Mouse (Mus musculus): ENCODE measurements around the gene B3galnt1. TPM values are rescaled to one million over a fixed set of nuclear protein-coding genes. Genes with fewer than 3 reads are reported as not detected.

The B3galnt1 gene
- 1 to 10 TPM; 1.2 to 2.1 TPM for total RNA-seq (2021)
- long read RNA-seq, experiment 1, partial matches to known transcripts, result 0 of 3 reads
- long read RNA-seq, experiment 1, other reads (novel, unspliced or antisense), result 0 of 3 reads
- long read RNA-seq, experiment 2, partial matches to known transcripts, result 0 of 4 reads
- long read RNA-seq, experiment 2, other reads (novel, unspliced or antisense), result 0 of 4 reads

DNA sequence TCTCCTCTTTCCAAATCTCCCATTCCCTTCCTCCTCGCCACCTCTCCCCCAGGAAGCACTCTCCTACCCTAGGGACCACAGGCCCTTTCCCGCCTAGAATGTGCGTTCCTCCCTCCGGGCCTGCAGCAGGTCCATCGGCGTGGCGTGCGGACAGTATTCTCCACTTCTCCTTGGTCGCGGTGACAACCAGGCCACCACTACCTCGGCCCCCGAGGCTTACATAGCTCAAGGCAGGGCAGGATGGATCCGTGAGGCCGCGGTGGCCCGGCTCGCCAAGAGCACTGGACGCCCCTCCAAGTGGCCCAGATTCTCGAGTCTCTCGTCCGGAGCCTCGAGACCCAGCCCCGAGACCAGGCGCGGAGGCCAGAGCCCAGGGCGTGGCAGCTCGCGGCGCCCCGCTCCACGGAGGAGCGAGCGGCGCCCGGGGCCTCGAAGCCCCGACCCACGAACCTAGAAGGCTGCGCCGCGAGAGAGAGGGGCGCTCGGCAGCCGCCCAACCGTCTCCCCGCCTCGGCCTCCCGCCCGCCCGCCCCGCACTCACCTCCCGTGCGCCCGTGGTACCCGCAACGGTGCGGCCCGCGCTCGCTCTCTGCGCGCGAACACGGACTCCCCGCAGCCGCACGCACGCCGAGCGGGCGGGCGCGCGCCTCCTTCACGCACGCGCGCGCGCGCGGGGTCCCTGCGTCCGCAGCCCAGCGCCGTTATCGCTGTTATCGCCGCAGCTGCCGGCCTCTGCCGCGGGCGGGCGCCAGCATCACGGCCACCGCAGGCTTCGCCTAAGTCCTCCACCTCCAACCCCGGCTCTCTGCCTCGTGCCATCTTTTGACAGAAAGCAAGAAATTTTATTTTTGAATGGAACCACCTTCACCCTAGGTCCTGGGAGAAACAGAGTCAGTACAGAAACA lies at the start of gene B3galnt1:
TSS of gene B3galnt1 (minus strand) at position 700 of the 905 bp plus-strand sequence.
- peak; percentile 38 for DNase-seq (ENCODE audit: low spot score)

DNA sequence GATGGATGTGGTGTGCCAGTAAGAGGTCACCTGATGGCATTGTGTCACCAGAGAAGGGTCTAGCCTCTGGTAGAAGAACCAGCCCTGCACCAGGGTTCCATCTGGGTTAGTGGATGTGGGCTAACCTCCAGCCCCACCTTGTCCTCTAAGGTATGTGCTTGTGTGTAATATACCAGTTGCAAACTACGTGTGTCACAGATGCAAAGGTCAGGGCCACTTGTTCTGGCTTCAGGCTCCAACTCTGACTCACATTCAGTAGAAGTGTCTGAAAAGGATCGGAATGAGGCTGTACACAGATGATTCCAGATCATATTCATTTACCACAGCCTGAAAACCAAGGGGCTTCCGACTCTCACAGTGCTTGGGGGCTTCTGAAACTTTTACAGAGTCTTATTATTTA lies 35.8 kb upstream of the B3galnt1 start:
- DNase-seq (ENCODE audit: low spot score), result no peak

GRCm38 (mm10) chr3:69633706-69634420 lies 35.1 kb upstream of the B3galnt1 start:
- no peak for DNase-seq (ENCODE audit: low spot score)

GRCm38 (mm10) chr3:69626963-69627590 lies 28.3 kb upstream of the B3galnt1 start:
- no peak for DNase-seq (ENCODE audit: low spot score)

DNA sequence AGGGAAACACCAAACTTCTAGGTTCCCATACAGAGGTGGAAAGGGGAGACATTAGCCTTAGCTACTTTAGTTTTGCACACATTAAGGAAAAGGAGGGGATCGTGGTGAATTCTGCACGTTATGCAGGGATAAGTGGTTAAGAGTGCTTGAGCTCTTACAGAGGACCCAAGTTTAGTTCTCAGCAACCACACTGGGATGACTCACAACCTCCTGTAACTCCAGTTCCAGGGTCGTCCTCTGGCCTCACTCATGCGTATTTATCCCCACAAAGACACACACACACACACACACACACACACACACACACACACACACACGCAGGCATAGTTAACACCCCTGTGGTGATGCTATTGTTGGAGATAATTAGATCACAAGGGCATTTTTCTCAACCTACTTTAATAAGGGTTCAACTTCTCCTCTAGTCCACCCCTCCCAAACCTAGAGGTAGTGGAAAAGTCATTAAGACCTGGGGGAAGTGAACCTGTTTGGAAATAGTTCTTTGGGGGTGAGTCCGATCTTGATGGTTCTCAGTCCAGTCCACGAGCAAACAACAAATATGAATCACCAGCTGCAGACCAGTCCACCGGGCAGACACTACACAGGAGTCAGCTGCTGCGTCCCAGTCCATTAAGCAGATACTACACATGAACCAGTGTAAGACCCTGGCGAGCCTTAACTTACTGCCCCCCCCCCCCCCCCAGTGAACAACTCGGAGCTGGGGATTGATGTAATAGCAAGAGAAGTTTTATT lies 27.6 kb upstream of the B3galnt1 start:
- DNase-seq (ENCODE audit: low spot score), result no peak

- DNase-seq (ENCODE audit: low spot score), result no peak
Measured at GRCm38 (mm10) chr3:69624182-69624581, 25.4 kb upstream of the B3galnt1 start.

DNA sequence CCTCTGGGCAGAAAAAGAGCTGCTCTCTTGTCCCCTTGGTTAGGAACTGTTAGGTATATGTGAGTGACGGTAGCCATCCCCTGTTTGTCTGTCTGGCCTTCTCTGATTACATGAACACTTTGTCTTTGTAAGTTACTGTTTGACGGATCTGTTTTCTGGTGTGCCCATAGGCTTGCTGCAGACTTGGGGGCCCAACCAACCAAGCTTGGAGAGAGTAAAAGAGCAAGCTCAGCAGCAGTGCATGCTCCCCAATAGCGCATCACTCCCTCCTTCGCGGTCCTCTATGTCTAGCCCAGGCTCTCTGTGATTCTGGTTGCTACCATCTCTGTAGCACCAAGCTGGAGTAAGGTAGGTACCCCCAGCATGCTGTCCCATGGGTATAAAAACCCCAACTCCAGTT lies 9.1 kb upstream of the B3galnt1 start:
- DNase-seq (ENCODE audit: low spot score), result no peak

DNA sequence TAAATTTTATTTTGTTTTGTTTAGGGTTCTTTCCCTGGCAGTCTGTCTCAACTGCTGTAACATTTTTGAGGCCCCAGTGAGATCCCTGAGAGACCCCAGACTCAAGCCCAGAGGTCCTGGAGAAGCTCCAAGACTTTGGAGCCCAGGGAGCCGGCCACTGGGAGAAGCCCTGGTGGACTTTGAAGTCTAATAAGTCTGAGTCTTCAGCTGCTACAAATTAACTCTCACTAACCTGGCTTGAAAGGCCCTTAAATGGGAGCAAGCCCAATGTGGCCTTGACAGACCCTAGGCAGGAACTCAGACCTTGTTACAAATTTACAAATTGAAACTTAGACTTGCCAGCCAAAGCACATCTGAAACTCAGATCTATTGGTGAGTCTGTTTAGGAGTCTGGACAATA lies 8.7 kb upstream of the B3galnt1 start:
- no peak for DNase-seq (ENCODE audit: low spot score)

- no peak for DNase-seq (ENCODE audit: low spot score)
Measured at GRCm38 (mm10) chr3:69606923-69607322, 8.2 kb upstream of the B3galnt1 start.

DNA sequence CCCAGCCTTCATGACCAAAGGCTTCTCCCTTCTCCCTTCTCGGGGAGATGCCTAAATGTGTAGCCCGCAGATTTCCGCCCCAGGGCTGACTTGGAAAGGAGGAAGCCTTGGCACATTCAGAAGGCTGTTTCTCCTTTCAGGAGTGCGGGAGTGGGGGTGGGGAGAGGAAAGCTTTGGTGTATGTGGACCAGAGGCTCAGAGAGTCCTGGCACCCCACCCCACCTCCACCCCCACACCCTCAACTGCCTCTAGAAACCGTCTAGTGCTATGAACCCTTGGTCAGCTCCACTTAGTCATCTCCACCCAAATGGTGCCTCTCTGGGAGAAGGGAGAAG lies 373 bp upstream of the B3galnt1 start:
- no peak for DNase-seq (ENCODE audit: low spot score)

- no peak for DNase-seq (ENCODE audit: low spot score)
Measured at GRCm38 (mm10) chr3:69597816-69598215, 944 bp downstream of the B3galnt1 start.

DNA sequence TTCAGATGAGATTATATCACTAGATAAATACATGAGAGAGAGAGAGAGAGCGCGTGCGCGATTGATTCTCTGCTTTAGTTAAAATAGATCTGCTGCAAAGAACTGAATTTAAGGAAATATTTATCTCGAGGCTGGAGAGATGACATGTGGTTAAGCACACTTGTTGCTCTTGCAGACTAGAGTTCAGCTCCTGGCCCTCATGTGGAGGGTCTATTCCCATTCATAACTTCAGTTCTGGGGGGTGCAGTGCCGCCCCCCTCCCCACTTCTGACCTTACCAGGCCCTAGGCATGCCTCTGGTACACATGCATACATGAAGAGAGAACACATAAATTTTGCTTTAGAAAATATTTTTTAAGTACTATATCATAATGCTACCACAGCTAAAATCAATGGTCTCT lies 1.5 kb downstream of the B3galnt1 start:
- no peak for DNase-seq (ENCODE audit: low spot score)

- DNase-seq (ENCODE audit: low spot score), result no peak
Measured at GRCm38 (mm10) chr3:69596116-69596515, 2.6 kb downstream of the B3galnt1 start.

DNA sequence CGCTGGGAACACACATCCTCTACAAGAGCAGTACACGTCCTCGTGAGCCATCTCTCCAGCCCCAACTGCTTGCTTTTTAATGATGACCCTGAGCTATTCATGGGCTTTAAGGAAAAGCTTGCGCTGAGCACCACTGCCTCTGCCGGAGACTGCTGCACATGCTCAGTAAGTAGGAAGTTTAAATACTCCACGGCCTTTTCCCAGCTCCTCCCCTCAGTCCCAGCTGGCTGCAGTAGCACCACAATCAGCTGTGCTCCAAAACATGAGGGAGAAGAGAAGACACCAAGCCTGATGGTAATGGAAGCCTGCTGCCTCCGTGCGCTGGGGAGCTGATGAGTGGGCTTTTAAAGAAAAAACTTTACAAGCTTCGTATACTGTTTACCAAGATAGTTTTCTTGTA lies 4.7 kb downstream of the B3galnt1 start:
- no peak for DNase-seq (ENCODE audit: low spot score)

DNA sequence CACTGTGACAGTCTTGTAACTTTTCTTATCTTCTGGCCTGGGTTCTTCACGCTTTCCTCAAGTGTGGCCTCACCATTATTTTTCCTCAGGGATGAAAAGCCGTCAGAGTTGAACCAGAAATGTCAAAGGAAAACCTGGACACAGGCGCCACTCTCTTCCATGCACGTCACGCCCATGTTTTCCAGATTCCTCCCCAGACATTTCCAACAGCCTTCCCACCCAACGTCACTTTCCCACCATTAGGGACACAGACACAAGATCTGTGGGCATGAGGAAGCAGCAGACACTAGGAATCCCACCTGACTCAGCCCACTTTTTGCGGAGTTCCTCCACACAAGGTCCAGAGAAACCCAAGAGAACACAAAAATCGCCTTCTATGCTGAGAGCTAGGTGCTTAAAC lies 5.3 kb downstream of the B3galnt1 start:
- no peak for DNase-seq (ENCODE audit: low spot score)

GRCm38 (mm10) chr3:69588101-69588760 lies 10.5 kb downstream of the B3galnt1 start:
- DNase-seq (ENCODE audit: low spot score), result no peak

- no peak for DNase-seq (ENCODE audit: low spot score)
Measured at GRCm38 (mm10) chr3:69583798-69584197, 15.0 kb downstream of the B3galnt1 start.

- no peak for DNase-seq (ENCODE audit: low spot score)
Measured at GRCm38 (mm10) chr3:69578791-69579190, 20.0 kb downstream of the B3galnt1 start.

DNA sequence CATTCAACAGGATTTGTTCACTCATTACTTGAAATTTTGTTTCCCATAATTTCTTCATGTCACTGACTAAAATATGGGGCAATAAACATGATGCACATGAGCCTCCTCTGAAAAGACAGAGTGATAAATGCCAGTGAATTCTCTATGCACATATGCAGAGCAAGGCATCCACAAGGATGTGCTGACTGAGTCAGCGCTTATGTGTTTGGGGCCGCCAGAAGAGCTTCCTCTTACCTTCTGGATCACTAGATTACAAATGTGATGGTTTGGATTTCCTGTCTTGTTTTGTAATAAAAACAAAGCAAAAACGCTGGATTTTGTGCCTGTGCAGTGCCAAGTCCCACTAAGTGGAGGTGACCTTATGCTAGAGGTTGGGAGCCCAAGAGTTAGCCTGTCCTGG lies 22.0 kb downstream of the B3galnt1 start:
- no peak for DNase-seq (ENCODE audit: low spot score)

DNA sequence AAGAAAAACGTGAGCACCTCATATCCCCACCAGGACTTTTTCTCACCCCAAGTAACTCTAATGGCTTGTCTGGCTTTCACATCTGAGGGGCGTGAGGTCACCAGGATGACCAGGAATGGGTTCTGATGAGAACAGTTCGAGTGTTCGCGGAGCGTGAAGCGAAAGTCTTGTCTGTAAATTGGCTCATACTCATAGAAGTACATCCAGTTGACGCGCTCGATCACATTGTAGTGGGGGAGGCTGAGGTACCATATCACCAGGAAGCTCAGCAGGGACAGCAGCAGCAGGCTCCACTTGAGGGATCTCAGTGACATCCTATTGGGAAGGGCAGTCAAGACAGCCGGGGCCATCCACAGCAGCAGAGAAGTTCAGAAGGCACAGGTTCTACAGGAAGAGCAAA lies 23.2 kb downstream of the B3galnt1 start:
- DNase-seq (ENCODE audit: low spot score), result no peak

DNA sequence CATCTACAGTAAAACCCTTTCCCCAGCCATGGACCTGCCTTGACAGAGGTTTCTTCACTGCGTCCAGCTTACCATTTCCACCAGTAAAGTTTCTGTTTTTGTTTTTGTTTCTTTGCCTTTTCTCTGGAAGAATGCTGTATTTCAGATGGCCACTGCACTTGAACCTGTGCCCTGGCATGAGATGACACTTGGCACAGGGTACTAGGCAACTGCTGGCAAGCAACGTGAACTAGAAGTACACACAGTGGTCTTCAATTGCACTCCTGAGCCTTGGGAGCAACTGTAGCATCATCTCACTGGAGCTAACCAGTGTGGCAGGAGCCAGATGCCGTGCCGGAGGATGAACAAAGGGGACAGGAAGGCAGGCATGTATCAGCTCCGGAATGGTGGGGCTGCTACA lies 26.2 kb downstream of the B3galnt1 start:
- DNase-seq (ENCODE audit: low spot score), result no peak
